Mouse (Mus musculus) ES-E14 (cell line): ENCODE measurements around the gene Pbld2.

Experiments used
- HCFC1 ChIP-seq: IDR thresholded peaks from 2 replicates; pipeline ENCODE4 v1.6.1; 2012; ENCODE audit warnings: low read length, inconsistent platforms, borderline replicate concordance; ENCODE audit not compliant: insufficient read depth
- ZNF384 ChIP-seq: IDR thresholded peaks from 2 replicates; pipeline ENCODE4 v1.6.1; 2012; ENCODE audit warnings: low read depth, low read length, inconsistent platforms

DNA sequence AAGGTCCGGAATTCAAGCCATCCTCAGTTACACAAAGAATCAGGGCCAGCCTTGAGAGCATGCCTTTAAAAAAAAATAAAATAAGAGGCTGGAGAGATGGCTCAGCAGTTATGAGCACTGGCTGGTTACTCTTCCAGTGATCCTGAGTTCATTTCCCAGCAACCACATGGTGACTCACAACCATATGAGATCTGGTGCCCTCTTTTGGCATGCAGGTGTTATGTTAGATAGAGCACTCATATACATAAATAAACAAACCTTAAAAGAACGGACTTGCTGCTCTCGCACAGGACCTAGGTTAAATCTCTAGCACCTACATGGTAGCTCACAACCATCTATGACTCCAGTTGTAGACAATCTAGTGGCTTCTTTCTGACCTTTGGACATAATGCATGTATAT lies 15.9 kb upstream of the Pbld2 start:
- TF ChIP-seq HCFC1 (no peak), ZNF384 (no peak)
